Mouse (Mus musculus) T-helper 1 cell (primary cell): ENCODE data around the gene Eml6.
"Not testable (repeated sequence)": the region's sequence is repeated elsewhere in the genome, so short reads cannot be mapped to it uniquely, and the experiment has no call there.

Source experiments
- in situ Hi-C: fragments of 300-600 bp; cut with MboI, MseI; formaldehyde crosslinking; loops from one replicate; pipeline ENCODE4 v1.15.1; 2025; ENCODE audit warnings: high pct_unique_total_duplicates

Eml6 gene

GRCm38 (mm10) chr11:30025835-30026472 lies at the start of gene Eml6:
Eml6 (minus strand) TSS chr11:30026033.
- in situ Hi-C loops, result no loop called here

GRCm38 (mm10) chr11:30057299-30057698 lies 31.5 kb upstream of the Eml6 start:
- in situ Hi-C loops, result no loop called here

GRCm38 (mm10) chr11:30025144-30025543 lies 689 bp downstream of the Eml6 start:
- in situ Hi-C loops, result no loop called here

- in situ Hi-C loops, result no loop called here
Measured at GRCm38 (mm10) chr11:30024261-30025071, 1.4 kb downstream of the Eml6 start.

- in situ Hi-C loops, result no loop called here
Measured at GRCm38 (mm10) chr11:29986257-29986656, 39.6 kb downstream of the Eml6 start.

- in situ Hi-C loops, result no loop called here
Measured at GRCm38 (mm10) chr11:29968874-29969273, 57.0 kb downstream of the Eml6 start.

- in situ Hi-C loops, result no loop called here
Measured at GRCm38 (mm10) chr11:29959366-29959765, 66.5 kb downstream of the Eml6 start.

- in situ Hi-C loops, result no loop called here
Measured at GRCm38 (mm10) chr11:29944661-29945060, 81.2 kb downstream of the Eml6 start.

- in situ Hi-C loops, result no loop called here
Measured at GRCm38 (mm10) chr11:29924332-29924731, 101.5 kb downstream of the Eml6 start.

GRCm38 (mm10) chr11:29923851-29924250 lies 102.0 kb downstream of the Eml6 start:
- in situ Hi-C loops, result no loop called here

- in situ Hi-C loops, result no loop called here
Measured at GRCm38 (mm10) chr11:29913180-29913579, 112.7 kb downstream of the Eml6 start.

- in situ Hi-C loops, result no loop called here
Measured at GRCm38 (mm10) chr11:29909330-29909729, 116.5 kb downstream of the Eml6 start.

GRCm38 (mm10) chr11:29885160-29885559 lies 140.7 kb downstream of the Eml6 start:
- in situ Hi-C loops, result loop anchor here (5.0 to 10.0 kb wide), 2 partner anchors 173 to 310 kb away; no protein-coding TSS in a partner anchor

GRCm38 (mm10) chr11:29884355-29884754 lies 141.5 kb downstream of the Eml6 start:
- in situ Hi-C loops, result loop anchor here (10.0 kb wide), 1 partner anchor 310 kb away; no protein-coding TSS in a partner anchor

GRCm38 (mm10) chr11:29883024-29883423 lies 142.8 kb downstream of the Eml6 start:
- in situ Hi-C loops, result loop anchor here (10.0 kb wide), 1 partner anchor 308 kb away; no protein-coding TSS in a partner anchor

GRCm38 (mm10) chr11:29879641-29880040 lies 146.2 kb downstream of the Eml6 start:
- in situ Hi-C loops, result loop anchor here (10.0 kb wide), 1 partner anchor 305 kb away; no protein-coding TSS in a partner anchor

- in situ Hi-C loops, result no loop called here
Measured at GRCm38 (mm10) chr11:29877981-29878380, 147.9 kb downstream of the Eml6 start.

GRCm38 (mm10) chr11:29877280-29877679 lies 148.6 kb downstream of the Eml6 start:
- in situ Hi-C loops, result no loop called here

GRCm38 (mm10) chr11:29874781-29875180 lies 151.1 kb downstream of the Eml6 start:
- in situ Hi-C loops, result not testable (repeated sequence)

GRCm38 (mm10) chr11:29870174-29870573 lies 155.7 kb downstream of the Eml6 start:
- in situ Hi-C loops, result no loop called here

- in situ Hi-C loops, result no loop called here
Measured at GRCm38 (mm10) chr11:29864269-29864668, 161.6 kb downstream of the Eml6 start.

GRCm38 (mm10) chr11:29861750-29862397 lies 164.0 kb downstream of the Eml6 start:
- in situ Hi-C loops, result no loop called here
